Mouse (Mus musculus): ENCODE results near the gene Ubxn11. TPM values are rescaled to one million over a fixed set of nuclear protein-coding genes. Genes with fewer than 3 reads are reported as not detected.
"Not testable (repeated sequence)": the region's sequence is repeated elsewhere in the genome, so short reads cannot be mapped to it uniquely, and the experiment has no call there.

Ubxn11 gene
- polyA plus RNA-seq, 1 experiment from 2014 or later, result 11.5 TPM

GRCm38 (mm10) chr4:134128983-134129362 is 26.6 kb downstream of the Ubxn11 start:
- H3K36me3 ChIP-seq, result peaks cover 20% of the 10 kb centered on the region; the same call in 1 of the 2 replicates
- H3K4me2 ChIP-seq (replicated peaks), result peak overlapping the region; percentile 84
- H3K4me1 ChIP-seq, result peaks cover 22% of the 10 kb centered on the region
- peak overlapping the region; percentile 53 for H3K9ac ChIP-seq
- no peaks in the 10 kb centered on the region for H3K27me3 ChIP-seq
- peak overlapping the region; percentile 85 for H3K27ac ChIP-seq
- H3K9me3 ChIP-seq, result no peaks in the 10 kb centered on the region
- peak; percentile 50; the same call in 1 of the 2 replicates for ATAC-seq (ENCODE audit: insufficient number of reproducible peaks, insufficient read depth, low FRiP score, low TSS enrichment)
- WGBS, result 3% methylated on average over 14 of the region's 14 CpGs
- peak overlapping the region; percentile 87 for H3K4me3 ChIP-seq

- H3K9ac ChIP-seq, result peak overlapping the region; percentile 53; the same call in 1 of the 2 replicates
- no peaks in the 10 kb centered on the region for H3K27me3 ChIP-seq
- 0 out of 2 replicates have a peak overlapping the region, but pooled peaks have one; percentile 87 for H3K4me3 ChIP-seq
- no peaks in the 10 kb centered on the region for H3K9me3 ChIP-seq
- peaks cover 20% of the 10 kb centered on the region; the same call in 1 of the 2 replicates for H3K36me3 ChIP-seq
- WGBS, result 46% methylated on average over 6 of the region's 6 CpGs
- H3K4me2 ChIP-seq (replicated peaks), result peak overlapping the region; percentile 84
- peak overlapping the region; percentile 85; the same call in 1 of the 2 replicates for H3K27ac ChIP-seq
- no peak for ATAC-seq (ENCODE audit: insufficient number of reproducible peaks, insufficient read depth, low FRiP score, low TSS enrichment)
- H3K4me1 ChIP-seq, result peaks cover 22% of the 10 kb centered on the region
Observed at GRCm38 (mm10) chr4:134129482-134129881, 27.1 kb downstream of the Ubxn11 start.

- no peak overlapping the region for H3K9ac ChIP-seq
- H3K4me3 ChIP-seq, result no peak overlapping the region
- no peak for ATAC-seq (ENCODE audit: insufficient number of reproducible peaks, insufficient read depth, low FRiP score, low TSS enrichment)
- H3K27me3 ChIP-seq, result no peaks in the 10 kb centered on the region
- H3K27ac ChIP-seq, result no peak overlapping the region
- WGBS, result 86% methylated on average over 3 of the region's 3 CpGs
- peaks cover 29% of the 10 kb centered on the region for H3K4me1 ChIP-seq
- H3K4me2 ChIP-seq (replicated peaks), result no peak overlapping the region
- peaks cover 21% of the 10 kb centered on the region; the same call in 1 of the 2 replicates for H3K36me3 ChIP-seq
- no peaks in the 10 kb centered on the region for H3K9me3 ChIP-seq
Observed at GRCm38 (mm10) chr4:134132117-134132516, 29.7 kb downstream of the Ubxn11 start.

- peaks cover 27% of the 10 kb centered on the region for H3K4me1 ChIP-seq
- WGBS, result 73% methylated on average over 8 of the region's 8 CpGs
- H3K4me3 ChIP-seq, result no peak overlapping the region
- H3K36me3 ChIP-seq, result peaks cover 23% of the 10 kb centered on the region; the same call in 1 of the 2 replicates
- no peaks in the 10 kb centered on the region for H3K9me3 ChIP-seq
- ATAC-seq (ENCODE audit: insufficient number of reproducible peaks, insufficient read depth, low FRiP score, low TSS enrichment), result no peak
- no peak overlapping the region for H3K9ac ChIP-seq
- H3K27ac ChIP-seq, result no peak overlapping the region
- no peaks in the 10 kb centered on the region for H3K27me3 ChIP-seq
- no peak overlapping the region for H3K4me2 ChIP-seq (replicated peaks)
Observed at GRCm38 (mm10) chr4:134132519-134133095, 30.2 kb downstream of the Ubxn11 start.

- H3K4me3 ChIP-seq, result no peak overlapping the region
- 33% methylated on average over 3 of the region's 3 CpGs for WGBS
- H3K9ac ChIP-seq, result no peak overlapping the region
Observed at GRCm38 (mm10) chr4:134136280-134136926, 34.0 kb downstream of the Ubxn11 start.

GRCm38 (mm10) chr4:134138857-134139256 is 36.5 kb downstream of the Ubxn11 start:
- H3K27ac ChIP-seq, result no peak overlapping the region
- H3K9me3 ChIP-seq, result no peaks in the 10 kb centered on the region
- no peaks in the 10 kb centered on the region for H3K27me3 ChIP-seq
- WGBS, result 91% methylated on average over 2 of the region's 2 CpGs
- no peak overlapping the region for H3K4me3 ChIP-seq
- no peak for ATAC-seq (ENCODE audit: insufficient number of reproducible peaks, insufficient read depth, low FRiP score, low TSS enrichment)
- no peak overlapping the region for H3K9ac ChIP-seq
- H3K4me2 ChIP-seq (replicated peaks), result no peak overlapping the region
- H3K36me3 ChIP-seq, result peaks cover 14% of the 10 kb centered on the region; the same call in 1 of the 2 replicates
- peaks cover 17% of the 10 kb centered on the region for H3K4me1 ChIP-seq

More at GRCm38 (mm10) chr4:134136280-134136926, 34.0 kb downstream of the Ubxn11 start:
- Histone ChIP-seq H3K27me3 (no peaks in the 10 kb centered on the region), H3K36me3 (peaks cover 20% of the 10 kb centered on the region; the same call in 1 of the 2 replicates), H3K9me3 (no peaks in the 10 kb centered on the region), H3K27ac (peak overlapping the region; percentile 74), H3K4me1 (peaks cover 17% of the 10 kb centered on the region), H3K4me2 (replicated peaks) (0 out of 2 replicates have a peak overlapping the region, but pooled peaks have one; percentile 9)
- no peak for ATAC-seq (ENCODE audit: insufficient number of reproducible peaks, insufficient read depth, low FRiP score, low TSS enrichment)

- WGBS, result 89% methylated on average over 5 of the region's 5 CpGs
- not testable (repeated sequence) for H3K27me3 ChIP-seq
- peaks cover 22% of the 10 kb centered on the region for H3K36me3 ChIP-seq
Observed at GRCm38 (mm10) chr4:134144297-134144696, 41.9 kb downstream of the Ubxn11 start.

GRCm38 (mm10) chr4:134149389-134149788 is 47.0 kb downstream of the Ubxn11 start:
- WGBS, result 86% methylated on average over 4 of the region's 4 CpGs
- Histone ChIP-seq H3K4me3 (no peak overlapping the region), H3K4me1 (no peaks in the 10 kb centered on the region), H3K27me3 (no peaks in the 10 kb centered on the region), H3K4me2 (replicated peaks) (no peak overlapping the region), H3K9ac (no peak overlapping the region), H3K27ac (no peak overlapping the region), H3K36me3 (peaks cover 51% of the 10 kb centered on the region), H3K9me3 (no peaks in the 10 kb centered on the region)
- ATAC-seq (ENCODE audit: insufficient number of reproducible peaks, insufficient read depth, low FRiP score, low TSS enrichment), result no peak

More at GRCm38 (mm10) chr4:134144297-134144696, 41.9 kb downstream of the Ubxn11 start:
- not testable (repeated sequence) for H3K9me3 ChIP-seq; H3K4me2 ChIP-seq (replicated peaks); ATAC-seq (ENCODE audit: insufficient number of reproducible peaks, insufficient read depth, low FRiP score, low TSS enrichment); H3K4me3 ChIP-seq; H3K9ac ChIP-seq; H3K27ac ChIP-seq; H3K4me1 ChIP-seq

GRCm38 (mm10) chr4:134152112-134152511 is 49.7 kb downstream of the Ubxn11 start:
- no peak overlapping the region for H3K4me3 ChIP-seq
- WGBS, result 84% methylated on average over 3 of the region's 3 CpGs

GRCm38 (mm10) chr4:134153656-134154055 is 51.3 kb downstream of the Ubxn11 start:
- whole genome bisulfite sequencing, result 93% methylated on average over 3 of the region's 3 CpGs
- Histone ChIP-seq H3K4me3 (no peak overlapping the region), H3K9ac (no peak overlapping the region), H3K36me3 (peaks cover 37% of the 10 kb centered on the region), H3K27ac (no peak overlapping the region), H3K9me3 (no peaks in the 10 kb centered on the region), H3K27me3 (no peaks in the 10 kb centered on the region), H3K4me2 (replicated peaks) (no peak overlapping the region), H3K4me1 (no peaks in the 10 kb centered on the region)
- ATAC-seq (ENCODE audit: insufficient number of reproducible peaks, insufficient read depth, low FRiP score, low TSS enrichment), result no peak

More at GRCm38 (mm10) chr4:134152112-134152511, 49.7 kb downstream of the Ubxn11 start:
- Histone ChIP-seq H3K4me2 (replicated peaks) (no peak overlapping the region), H3K9ac (no peak overlapping the region), H3K4me1 (no peaks in the 10 kb centered on the region), H3K9me3 (no peaks in the 10 kb centered on the region), H3K36me3 (peaks cover 49% of the 10 kb centered on the region), H3K27ac (no peak overlapping the region), H3K27me3 (no peaks in the 10 kb centered on the region)
- no peak for ATAC-seq (ENCODE audit: insufficient number of reproducible peaks, insufficient read depth, low FRiP score, low TSS enrichment)

- Histone ChIP-seq H3K9ac (no peak overlapping the region), H3K27ac (no peak overlapping the region), H3K4me3 (no peak overlapping the region), H3K27me3 (no peaks in the 10 kb centered on the region), H3K4me2 (replicated peaks) (no peak overlapping the region), H3K4me1 (no peaks in the 10 kb centered on the region; the same call in 1 of the 2 replicates), H3K36me3 (peaks cover 37% of the 10 kb centered on the region), H3K9me3 (no peaks in the 10 kb centered on the region)
- ATAC-seq (ENCODE audit: insufficient number of reproducible peaks, insufficient read depth, low FRiP score, low TSS enrichment), result no peak
- 95% methylated on average over 3 of the region's 3 CpGs for WGBS
Observed at GRCm38 (mm10) chr4:134154354-134154753, 52.0 kb downstream of the Ubxn11 start.

GRCm38 (mm10) chr4:134155531-134155930 is 53.2 kb downstream of the Ubxn11 start:
- Histone ChIP-seq H3K36me3 (peaks cover 33% of the 10 kb centered on the region), H3K27ac (no peak overlapping the region), H3K4me3 (no peak overlapping the region), H3K9me3 (no peaks in the 10 kb centered on the region), H3K4me2 (replicated peaks) (no peak overlapping the region), H3K27me3 (no peaks in the 10 kb centered on the region), H3K4me1 (no peaks in the 10 kb centered on the region; the same call in 1 of the 2 replicates), H3K9ac (no peak overlapping the region)
- 88% methylated on average over 6 of the region's 6 CpGs for WGBS
- no peak for ATAC-seq (ENCODE audit: insufficient number of reproducible peaks, insufficient read depth, low FRiP score, low TSS enrichment)

Measured in embryonic facial prominence, embryonic 12.5 days (tissue).